Mouse (Mus musculus) myocyte (in vitro differentiated cells): ENCODE measurements at regions not wholly inside any gene's neighbourhood (a gene's known extent, or its start where the extent isn't known, plus 50 kb on each side); places are given as distances from the start of the nearest gene placed in this dataset.

ENCODE experiments used
- POLR2A ChIP-seq: IDR thresholded peaks from one replicate; pipeline ENCODE4 v1.6.1; 2011; ENCODE audit warnings: low read depth, mild to moderate bottlenecking, control low read depth, moderate library complexity; ENCODE audit not compliant: insufficient read length
- TCF3 ChIP-seq: IDR thresholded peaks from one replicate; pipeline ENCODE4 v1.6.1; 2011; ENCODE audit warnings: low read depth, control low read depth; ENCODE audit not compliant: insufficient read length

DNA sequence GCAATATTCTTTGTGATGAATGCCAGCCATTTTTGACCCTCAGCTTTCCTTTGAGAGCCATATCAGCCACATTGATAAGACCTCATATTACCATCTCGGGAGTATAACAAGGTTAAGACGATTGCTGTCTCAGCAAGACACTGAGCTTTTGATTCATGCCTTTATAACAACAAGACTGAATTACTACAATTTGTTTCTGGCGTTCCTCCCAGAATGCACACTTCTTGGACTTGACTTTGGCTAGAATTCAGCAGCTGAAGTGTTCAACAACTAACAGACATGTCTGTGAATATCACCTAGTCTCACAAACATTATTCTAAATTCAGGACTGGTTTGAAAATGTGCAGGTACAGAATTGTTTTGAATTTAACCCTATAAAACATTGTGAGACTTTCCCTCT is 324.5 kb downstream of the Dnajb9 start:
- TF ChIP-seq POLR2A, result no peak
- no peak for TF ChIP-seq TCF3
